Mouse (Mus musculus): ENCODE measurements at regions not wholly inside any gene's neighbourhood (a gene's known extent, or its start where the extent isn't known, plus 50 kb on each side); places are given as distances from the start of the nearest gene placed in this dataset.

- no peak for DNase-seq (ENCODE audit: low read depth, low spot score)
- Histone ChIP-seq H3K27ac (ENCODE audit: insufficient read depth, low read depth, low read length, poor library complexity, severe bottlenecking) (no peak overlapping the region), H3K4me1 (ENCODE audit: control insufficient read depth in 2 of 2, insufficient read depth in 2 of 2, low read length in 2 of 2, poor library complexity in 1 of 2) (peaks cover 6 to 15% of the 10 kb centered on the region in 2 experiments), H3K4me3 (ENCODE audit: insufficient read depth in 1 of 2, low read depth in 1 of 2, low read length in 2 of 2, poor library complexity in 1 of 2, severe bottlenecking in 1 of 2) (no peak overlapping the region), H3K36me3 (ENCODE audit: control insufficient read depth, insufficient read depth, low read length, poor library complexity, severe bottlenecking) (no peaks in the 10 kb centered on the region), H3K9me3 (ENCODE audit: control insufficient read depth, insufficient read depth, low read depth, low read length) (no peaks in the 10 kb centered on the region), H3K9ac (ENCODE audit: insufficient read depth, low read depth, low read length, poor library complexity, severe bottlenecking) (no peak overlapping the region)
- TF ChIP-seq MAFK (IDR thresholded peaks at IDR 0.05; ENCODE audit: insufficient read depth, low read depth, low read length) (no peak), ZC3H11A (IDR thresholded peaks at IDR 0.05; ENCODE audit: borderline replicate concordance, low read depth, low read length) (no peak), CHD2 (IDR thresholded peaks at IDR 0.05; ENCODE audit: low read depth, low read length) (no peak), ZNF384 (IDR thresholded peaks at IDR 0.05; ENCODE audit: low read depth, low read length) (no peak), HCFC1 (IDR thresholded peaks at IDR 0.05; ENCODE audit: borderline replicate concordance, insufficient read depth, low read length) (no peak)
- in situ Hi-C loops (cut with MboI; ENCODE audit: low sequenced_read_pairs in 2 of 2, unreplicated experiment in 2 of 2) = no loop called here
Observed at GRCm38 (mm10) chr13:111935721-111936080, 126.9 kb upstream of the Map3k1 start.

GRCm38 (mm10) chr13:111936081-111936857, 127.5 kb upstream of the Map3k1 start:
- Histone ChIP-seq H3K4me1 (ENCODE audit: control insufficient read depth in 2 of 2, insufficient read depth in 2 of 2, low read length in 2 of 2, poor library complexity in 1 of 2) (peaks cover 6 to 15% of the 10 kb centered on the region in 2 experiments), H3K36me3 (ENCODE audit: control insufficient read depth, insufficient read depth, low read length, poor library complexity, severe bottlenecking) (no peaks in the 10 kb centered on the region), H3K4me3 (ENCODE audit: insufficient read depth in 1 of 2, low read depth in 1 of 2, low read length in 2 of 2, poor library complexity in 1 of 2, severe bottlenecking in 1 of 2) (no peak overlapping the region), H3K9ac (ENCODE audit: insufficient read depth, low read depth, low read length, poor library complexity, severe bottlenecking) (no peak overlapping the region), H3K27ac (ENCODE audit: insufficient read depth, low read depth, low read length, poor library complexity, severe bottlenecking) (no peak overlapping the region), H3K9me3 (ENCODE audit: control insufficient read depth, insufficient read depth, low read depth, low read length) (no peaks in the 10 kb centered on the region)
- in situ Hi-C loops (cut with MboI; ENCODE audit: low sequenced_read_pairs in 2 of 2, unreplicated experiment in 2 of 2) = no loop called here
- TF ChIP-seq HCFC1 (IDR thresholded peaks at IDR 0.05; ENCODE audit: borderline replicate concordance, insufficient read depth, low read length) (no peak), ZNF384 (IDR thresholded peaks at IDR 0.05; ENCODE audit: low read depth, low read length) (no peak), MAFK (IDR thresholded peaks at IDR 0.05; ENCODE audit: insufficient read depth, low read depth, low read length) (no peak), ZC3H11A (IDR thresholded peaks at IDR 0.05; ENCODE audit: borderline replicate concordance, low read depth, low read length) (no peak), CHD2 (IDR thresholded peaks at IDR 0.05; ENCODE audit: low read depth, low read length) (no peak)
- DNase-seq (ENCODE audit: low read depth, low spot score) = no peak

DNA sequence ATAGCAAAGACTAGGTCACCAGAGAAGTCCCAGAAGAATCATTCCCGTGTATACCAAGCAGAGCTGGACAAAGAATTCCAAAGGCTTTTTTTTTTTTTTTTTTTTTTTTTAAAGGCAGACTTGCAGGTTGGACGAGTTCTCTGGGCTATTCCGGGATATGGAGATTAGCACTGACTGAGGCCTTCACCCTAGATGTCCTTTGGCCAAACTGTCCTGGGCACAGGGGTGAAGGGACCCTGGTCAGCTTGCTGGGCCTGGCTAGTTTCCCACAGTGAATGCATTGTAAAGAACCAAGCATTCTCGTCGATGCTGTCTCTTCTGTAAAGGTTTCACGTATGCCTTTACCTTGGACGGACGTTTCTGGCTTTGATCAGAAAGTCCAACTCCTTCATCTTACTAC, 128.2 kb upstream of the Map3k1 start:
- H3K9me3 ChIP-seq (ENCODE audit: control insufficient read depth, insufficient read depth, low read depth, low read length) = no peaks in the 10 kb centered on the region
- no peak for DNase-seq (ENCODE audit: low read depth, low spot score)
- in situ Hi-C loops (cut with MboI; ENCODE audit: low sequenced_read_pairs in 2 of 2, unreplicated experiment in 2 of 2) = no loop called here

DNA sequence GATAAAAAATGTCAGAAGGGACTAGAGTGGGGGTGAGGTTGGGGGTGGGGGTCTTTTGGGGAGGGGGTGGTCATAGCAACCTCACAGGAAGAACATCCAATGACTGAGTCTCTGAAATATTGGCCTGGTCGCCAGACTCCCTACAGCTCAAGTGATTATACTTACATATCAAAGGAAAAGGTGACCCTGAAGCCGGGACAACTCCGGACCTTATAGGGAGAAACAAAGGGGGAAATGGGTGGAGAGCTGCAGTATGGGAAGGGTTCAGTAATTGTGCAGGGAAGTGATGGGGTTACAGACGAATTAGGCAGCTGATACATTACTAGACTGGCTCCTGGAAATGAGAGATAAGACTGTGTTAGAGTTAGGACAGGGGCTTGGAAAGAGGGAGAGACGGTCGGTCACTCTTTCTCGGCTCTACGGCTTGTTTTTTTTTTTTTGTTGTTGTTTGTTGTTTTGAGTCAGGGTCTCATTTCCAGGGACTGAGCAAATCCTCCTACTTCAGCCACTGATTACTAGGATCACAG, 130.2 kb upstream of the Map3k1 start:
- H3K4me1 ChIP-seq (ENCODE audit: control insufficient read depth in 2 of 2, insufficient read depth in 2 of 2, low read length in 2 of 2, poor library complexity in 1 of 2) = peaks cover 6 to 21% of the 10 kb centered on the region in 2 experiments
- no peak overlapping the region for H3K27ac ChIP-seq (ENCODE audit: insufficient read depth, low read depth, low read length, poor library complexity, severe bottlenecking)
- in situ Hi-C loops (cut with MboI; ENCODE audit: low sequenced_read_pairs in 2 of 2, unreplicated experiment in 2 of 2) = no loop called here
- no peaks in the 10 kb centered on the region for H3K9me3 ChIP-seq (ENCODE audit: control insufficient read depth, insufficient read depth, low read depth, low read length)
- H3K9ac ChIP-seq (ENCODE audit: insufficient read depth, low read depth, low read length, poor library complexity, severe bottlenecking) = no peak overlapping the region
- DNase-seq (ENCODE audit: low read depth, low spot score) = no peak
- TF ChIP-seq CHD2 (IDR thresholded peaks at IDR 0.05; ENCODE audit: low read depth, low read length) (no peak), ZC3H11A (IDR thresholded peaks at IDR 0.05; ENCODE audit: borderline replicate concordance, low read depth, low read length) (no peak), MAFK (IDR thresholded peaks at IDR 0.05; ENCODE audit: insufficient read depth, low read depth, low read length) (no peak), ZNF384 (IDR thresholded peaks at IDR 0.05; ENCODE audit: low read depth, low read length) (no peak), HCFC1 (IDR thresholded peaks at IDR 0.05; ENCODE audit: borderline replicate concordance, insufficient read depth, low read length) (no peak)
- peak overlapping the region in 1 of 2 experiments; percentile 28; a peak in 1 of 4 replicates for H3K4me3 ChIP-seq (ENCODE audit: insufficient read depth in 1 of 2, low read depth in 1 of 2, low read length in 2 of 2, poor library complexity in 1 of 2, severe bottlenecking in 1 of 2)
- H3K36me3 ChIP-seq (ENCODE audit: control insufficient read depth, insufficient read depth, low read length, poor library complexity, severe bottlenecking) = no peaks in the 10 kb centered on the region

More for the DNA sequence above, 128.2 kb upstream of the Map3k1 start:
- TF ChIP-seq HCFC1 (IDR thresholded peaks at IDR 0.05; ENCODE audit: borderline replicate concordance, insufficient read depth, low read length) = no peak
- no peak for TF ChIP-seq CHD2 (IDR thresholded peaks at IDR 0.05; ENCODE audit: low read depth, low read length)
- no peak for TF ChIP-seq MAFK (IDR thresholded peaks at IDR 0.05; ENCODE audit: insufficient read depth, low read depth, low read length)
- TF ChIP-seq ZC3H11A (IDR thresholded peaks at IDR 0.05; ENCODE audit: borderline replicate concordance, low read depth, low read length) = no peak
- TF ChIP-seq ZNF384 (IDR thresholded peaks at IDR 0.05; ENCODE audit: low read depth, low read length) = peak; percentile 81
- Histone ChIP-seq H3K4me3 (ENCODE audit: insufficient read depth in 1 of 2, low read depth in 1 of 2, low read length in 2 of 2, poor library complexity in 1 of 2, severe bottlenecking in 1 of 2) (no peak overlapping the region), H3K27ac (ENCODE audit: insufficient read depth, low read depth, low read length, poor library complexity, severe bottlenecking) (no peak overlapping the region), H3K9ac (ENCODE audit: insufficient read depth, low read depth, low read length, poor library complexity, severe bottlenecking) (no peak overlapping the region), H3K4me1 (ENCODE audit: control insufficient read depth in 2 of 2, insufficient read depth in 2 of 2, low read length in 2 of 2, poor library complexity in 1 of 2) (peaks cover 6 to 15% of the 10 kb centered on the region in 2 experiments), H3K36me3 (ENCODE audit: control insufficient read depth, insufficient read depth, low read length, poor library complexity, severe bottlenecking) (no peaks in the 10 kb centered on the region)

All from ES-E14 (cell line).